Mouse (Mus musculus) intestine, postnatal 0 days (tissue): Measurements from ENCODE around the gene Leng8. TPM values are rescaled to one million over a fixed set of nuclear protein-coding genes. Genes with fewer than 3 reads are reported as not detected.

Experiments used
- ATAC-seq: fragments of 200-750 bp; cut with Nextera tagmentation; 2 replicates; pipeline ENCODE4 v1.8.0; 2017; ENCODE audit warnings: mild to moderate bottlenecking, moderate TSS enrichment, moderate library complexity
- H3K27ac ChIP-seq: fragments of 300-500 bp; sonication (generic); 2 replicates; pipeline ENCODE4 v1.5.1; 2014; ENCODE audit warnings: mild to moderate bottlenecking, low read depth, low read length, moderate library complexity
- H3K27me3 ChIP-seq: fragments of 300-500 bp; sonication (generic); replicated peaks from 2 replicates; pipeline ENCODE4 v1.6.1; 2014; ENCODE audit warnings: low read length, mixed read lengths; ENCODE audit not compliant: control insufficient read depth, insufficient read depth
- H3K36me3 ChIP-seq: fragments of 300-500 bp; sonication (generic); 2 replicates; pipeline ENCODE4 v1.6.1; 2014; ENCODE audit warnings: mild to moderate bottlenecking, moderate library complexity; ENCODE audit not compliant: control insufficient read depth, insufficient read depth
- H3K4me1 ChIP-seq: fragments of 300-500 bp; sonication (generic); replicated peaks from 2 replicates; pipeline ENCODE4 v1.6.1; 2014; ENCODE audit warnings: antibody characterized with exemption, low read length, mixed read lengths; ENCODE audit not compliant: control insufficient read depth, insufficient read depth
- H3K4me2 ChIP-seq: fragments of 300-500 bp; sonication (generic); replicated peaks from 2 replicates; pipeline ENCODE4 v1.6.1; 2014; ENCODE audit warnings: low read depth, mild to moderate bottlenecking, moderate library complexity
- H3K4me3 ChIP-seq: fragments of 300-500 bp; sonication (generic); 2 replicates; pipeline ENCODE4 v1.5.1; 2014; ENCODE audit warnings: low read depth, low read length
- H3K9ac ChIP-seq: fragments of 300-500 bp; sonication (generic); 2 replicates; pipeline ENCODE4 v1.6.1; 2014; ENCODE audit warnings: mild to moderate bottlenecking, low read depth, low read length
- H3K9me3 ChIP-seq: fragments of 300-500 bp; sonication (generic); 2 replicates; pipeline ENCODE4 v1.6.1; 2016; ENCODE audit warnings: mixed run types; ENCODE audit not compliant: control insufficient read depth
- CTCF ChIP-seq: sonication (generic); IDR thresholded peaks from 2 replicates; pipeline ENCODE4 v1.5.1; 2016; ENCODE audit warnings: low read depth, mild to moderate bottlenecking, control low read depth, antibody characterized with exemption, moderate library complexity
- WGBS: fragments of 180-500 bp; shearing (Covaris S2); extraction: QIAGEN DNeasy Blood & Tissue Kit; methylation state at CpG from one replicate; pipeline ENCODE4 v1.1.7; 2014; 5-methylcytosine and 5-hydroxymethylcytosine counted together
- polyA plus RNA-seq: library from polyadenylated mRNA; unstranded; fragments of >200 nt; fragmentation: Nextera tagmentation; extraction: Ambion mirVana; gene quantifications from 2 replicates; pipeline ENCODE4 v1.2.1, GENCODE M21; 2015

Leng8 gene
- polyA plus RNA-seq, 1 experiment from 2014 or later, result 13.8 TPM

DNA sequence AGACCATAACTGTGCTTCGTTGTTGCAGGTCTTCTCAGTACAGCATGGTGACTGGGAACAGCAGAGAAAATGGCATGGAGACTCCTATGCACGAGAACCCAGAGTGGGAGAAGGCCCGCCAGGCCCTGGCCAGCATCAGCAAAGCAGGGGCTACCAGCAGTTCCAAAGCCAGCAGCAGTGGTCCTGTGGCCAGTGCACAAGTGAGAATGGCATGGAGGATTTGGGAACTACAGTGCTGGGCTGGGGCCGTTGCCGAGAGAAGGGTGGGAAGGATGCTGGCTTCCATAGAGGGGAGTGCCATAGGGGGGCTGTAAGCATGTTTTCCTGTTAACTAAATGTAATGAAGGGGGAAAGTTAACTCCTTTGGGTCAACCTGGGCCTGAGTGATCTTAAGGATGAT, 2.6 kb downstream of the Leng8 start:
- Histone ChIP-seq H3K4me3 (no peak overlapping the region), H3K36me3 (peaks cover 59% of the 10 kb centered on the region), H3K9me3 (no peaks in the 10 kb centered on the region), H3K27ac (peak overlapping the region; percentile 28; the same call in 1 of the 2 replicates), H3K27me3 (no peaks in the 10 kb centered on the region), H3K4me1 (peaks cover 4% of the 10 kb centered on the region), H3K4me2 (no peak overlapping the region), H3K9ac (no peak overlapping the region)
- 93% methylated on average over 5 of the region's 5 CpGs for whole genome bisulfite sequencing
- TF ChIP-seq CTCF, result no peak
- no peak for ATAC-seq

GRCm38 (mm10) chr7:4141648-4142325, 4.9 kb downstream of the Leng8 start:
- H3K27ac ChIP-seq, result no peak overlapping the region
- WGBS, result 90% methylated on average over 6 of the region's 6 CpGs
- no peaks in the 10 kb centered on the region for H3K27me3 ChIP-seq
- ATAC-seq, result no peak
- peaks cover 82% of the 10 kb centered on the region for H3K36me3 ChIP-seq
- no peak overlapping the region for H3K4me3 ChIP-seq
- no peak for TF ChIP-seq CTCF
- H3K4me2 ChIP-seq, result no peak overlapping the region
- no peak overlapping the region for H3K9ac ChIP-seq
- no peaks in the 10 kb centered on the region for H3K9me3 ChIP-seq
- H3K4me1 ChIP-seq, result peaks cover 4% of the 10 kb centered on the region

DNA sequence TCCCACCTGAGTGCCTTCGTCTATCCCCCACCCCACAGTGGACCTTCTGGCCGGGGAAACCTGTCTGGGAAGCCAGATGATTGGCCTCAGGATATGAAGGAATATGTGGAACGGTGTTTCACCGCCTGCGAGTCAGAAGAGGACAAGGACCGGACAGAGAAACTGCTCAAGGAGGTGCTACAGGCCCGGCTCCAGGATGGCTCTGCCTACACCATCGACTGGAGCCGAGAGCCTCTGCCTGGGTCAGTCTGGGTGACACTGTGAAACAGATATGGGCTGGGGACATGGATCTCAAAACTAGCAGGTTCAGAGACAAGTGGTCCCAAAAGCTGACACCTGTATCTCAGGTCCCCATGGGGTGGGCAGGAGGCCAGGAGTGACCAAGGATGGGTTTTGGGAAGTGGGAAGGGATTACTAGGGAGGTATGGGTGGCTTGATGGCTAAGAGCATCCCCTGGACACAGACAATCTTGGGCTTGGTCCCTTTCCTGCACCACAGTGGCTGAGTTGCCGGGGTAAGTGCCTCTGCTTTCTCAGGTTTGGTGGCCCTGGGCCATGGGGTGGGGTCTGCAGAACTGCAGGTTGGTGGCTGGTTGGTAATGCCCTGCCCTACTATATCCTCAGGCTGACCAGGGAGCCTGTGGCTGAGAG, 6.1 kb downstream of the Leng8 start:
- H3K4me2 ChIP-seq, result no peak overlapping the region
- no peaks in the 10 kb centered on the region for H3K9me3 ChIP-seq
- WGBS, result 93% methylated on average over 10 of the region's 10 CpGs
- H3K36me3 ChIP-seq, result peaks cover 89% of the 10 kb centered on the region
- no peak overlapping the region for H3K4me3 ChIP-seq
- H3K9ac ChIP-seq, result no peak overlapping the region
- H3K27me3 ChIP-seq, result no peaks in the 10 kb centered on the region
- H3K4me1 ChIP-seq, result peaks cover 4% of the 10 kb centered on the region
- no peak for ATAC-seq
- no peak overlapping the region for H3K27ac ChIP-seq
- no peak for TF ChIP-seq CTCF

GRCm38 (mm10) chr7:4143506-4143905, 6.7 kb downstream of the Leng8 start:
- Histone ChIP-seq H3K4me1 (peaks cover 6% of the 10 kb centered on the region; the same call in 1 of the 2 replicates), H3K4me2 (no peak overlapping the region), H3K36me3 (peaks cover 87% of the 10 kb centered on the region), H3K9ac (no peak overlapping the region), H3K27ac (no peak overlapping the region), H3K9me3 (no peaks in the 10 kb centered on the region), H3K4me3 (no peak overlapping the region), H3K27me3 (no peaks in the 10 kb centered on the region)
- no peak for ATAC-seq
- 94% methylated on average over 19 of the region's 19 CpGs for WGBS
- TF ChIP-seq CTCF, result no peak

DNA sequence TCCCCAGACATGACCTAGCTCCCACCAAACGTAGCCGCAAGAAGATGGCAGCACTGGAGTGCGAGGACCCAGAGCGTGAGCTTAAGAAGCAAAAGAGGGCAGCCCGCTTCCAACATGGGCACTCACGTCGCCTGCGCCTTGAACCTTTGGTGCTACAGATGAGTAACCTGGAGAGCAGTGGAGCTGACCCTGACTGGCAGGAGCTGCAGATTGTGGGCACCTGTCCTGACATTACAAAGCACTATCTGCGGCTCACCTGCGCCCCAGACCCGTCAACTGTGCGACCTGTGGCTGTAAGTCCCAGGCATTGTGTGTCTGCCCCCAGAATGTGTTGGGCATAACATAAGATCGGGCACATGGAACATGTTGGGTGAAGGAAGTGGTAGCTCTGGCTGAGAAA, 7.2 kb downstream of the Leng8 start:
- H3K4me2 ChIP-seq, result no peak overlapping the region
- ATAC-seq, result no peak

DNA sequence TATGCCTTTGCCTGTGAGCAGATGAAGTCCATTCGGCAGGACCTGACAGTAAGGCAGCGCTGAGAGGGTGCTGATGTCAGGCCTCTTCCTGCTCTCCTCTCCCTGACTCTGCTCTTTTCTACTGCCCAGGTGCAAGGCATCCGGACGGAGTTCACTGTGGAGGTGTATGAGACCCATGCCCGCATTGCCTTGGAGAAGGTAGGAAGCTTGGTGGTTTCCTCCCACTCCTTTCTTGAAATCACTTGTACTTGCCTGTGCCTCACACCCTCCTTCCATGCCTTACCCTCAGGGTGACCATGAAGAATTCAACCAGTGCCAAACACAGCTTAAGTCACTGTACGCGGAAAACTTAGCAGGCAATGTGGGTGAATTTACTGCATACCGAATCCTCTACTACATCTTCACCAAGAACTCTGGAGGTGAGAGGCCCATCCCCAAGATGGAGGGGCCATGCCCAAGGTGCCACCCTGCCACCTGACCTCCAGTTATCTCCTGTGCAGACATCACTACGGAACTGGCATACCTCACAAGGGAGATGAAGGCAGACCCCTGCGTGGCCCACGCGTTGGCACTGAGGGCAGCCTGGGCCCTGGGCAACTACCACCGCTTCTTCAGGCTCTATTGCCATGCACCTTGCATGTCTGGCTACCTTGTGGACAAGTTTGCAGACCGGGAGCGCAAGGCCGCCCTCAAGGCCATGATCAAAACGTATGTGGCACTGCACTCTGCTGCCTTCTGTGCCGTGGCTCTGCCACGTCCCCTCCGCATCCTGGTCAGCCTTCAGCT, 8.1 kb downstream of the Leng8 start:
- Histone ChIP-seq H3K36me3 (peaks cover 72% of the 10 kb centered on the region), H3K27ac (peak overlapping the region; percentile 11; the same call in 1 of the 2 replicates), H3K4me1 (peaks cover 7% of the 10 kb centered on the region; the same call in 1 of the 2 replicates), H3K4me3 (no peak overlapping the region), H3K9me3 (no peaks in the 10 kb centered on the region), H3K27me3 (no peaks in the 10 kb centered on the region), H3K4me2 (no peak overlapping the region), H3K9ac (no peak overlapping the region)
- ATAC-seq, result no peak
- 93% methylated on average over 20 of the region's 20 CpGs for WGBS
- TF ChIP-seq CTCF, result no peak

More for the DNA sequence above, 7.2 kb downstream of the Leng8 start:
- TF ChIP-seq CTCF, result no peak
- no peak overlapping the region for H3K4me3 ChIP-seq
- H3K9me3 ChIP-seq, result no peaks in the 10 kb centered on the region
- H3K4me1 ChIP-seq, result peaks cover 7% of the 10 kb centered on the region; the same call in 1 of the 2 replicates
- H3K9ac ChIP-seq, result no peak overlapping the region
- no peaks in the 10 kb centered on the region for H3K27me3 ChIP-seq
- peaks cover 82% of the 10 kb centered on the region for H3K36me3 ChIP-seq
- H3K27ac ChIP-seq, result no peak overlapping the region; the same call in 1 of the 2 replicates
- WGBS, result 93% methylated on average over 13 of the region's 13 CpGs
